Mouse (Mus musculus): Measurements from ENCODE around the gene Kiss1r. TPM values are rescaled to one million over a fixed set of nuclear protein-coding genes. Genes with fewer than 3 reads are reported as not detected.

Gene Kiss1r
- polyA plus RNA-seq, 1 experiment from 2014 or later: 2.2 TPM

DNA sequence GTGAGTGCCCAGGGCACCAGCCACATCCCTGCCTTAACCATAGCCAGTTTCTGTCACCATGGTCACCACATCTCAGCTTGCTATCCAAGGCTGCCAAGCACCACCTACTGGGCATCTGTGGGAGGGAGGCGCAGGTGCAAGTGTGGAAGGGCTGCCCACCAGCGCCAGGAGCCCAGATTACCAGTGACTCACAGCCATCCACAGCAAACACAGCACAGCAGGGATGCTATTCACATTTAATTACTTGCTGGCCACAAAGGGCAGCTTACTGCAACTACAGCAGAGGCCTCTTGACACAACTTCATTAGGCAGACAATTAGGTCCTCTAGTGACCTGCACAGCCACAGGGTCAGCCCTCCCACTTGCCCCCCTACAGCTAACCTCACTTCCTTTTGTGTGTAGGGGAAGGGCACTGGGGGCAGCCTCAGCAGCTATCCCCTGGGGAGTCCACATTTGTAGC, 15.8 kb upstream of the Kiss1r start:
- Histone ChIP-seq H3K9ac (replicated peaks) (no peak overlapping the region; the same call in 1 of the 2 replicates), H3K36me3 (peaks cover 71% of the 10 kb centered on the region), H3K9me3 (no peaks in the 10 kb centered on the region), H3K27ac (peak overlapping the region; percentile 66), H3K4me1 (replicated peaks) (peaks cover 16% of the 10 kb centered on the region), H3K27me3 (peaks cover 15% of the 10 kb centered on the region), H3K4me3 (replicated peaks) (no peak overlapping the region), H3K4me2 (replicated peaks) (no peak overlapping the region)
- peak; percentile 76 for ATAC-seq
- WGBS: 16% methylated on average over 2 of the region's 2 CpGs

DNA sequence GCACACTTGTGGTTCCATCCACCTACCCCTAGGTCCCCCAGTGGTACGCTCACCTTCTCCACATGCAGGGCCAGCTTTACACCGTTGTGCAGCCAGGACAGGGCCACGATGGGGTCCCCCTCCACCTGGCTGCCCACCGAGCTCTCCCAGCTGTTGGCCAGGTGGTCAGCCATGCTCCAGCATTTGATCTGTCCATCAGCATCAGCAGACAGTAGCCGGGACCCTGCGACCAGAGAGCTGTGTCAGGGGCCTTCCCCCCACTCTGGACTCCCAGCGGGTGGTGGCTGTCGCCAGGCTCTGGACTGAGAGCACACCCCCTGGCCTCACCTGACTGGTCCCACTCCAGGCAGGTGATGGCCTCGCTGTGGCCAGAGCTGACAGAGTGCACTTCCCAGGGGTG, 10.1 kb upstream of the Kiss1r start:
- 95% methylated on average over 9 of the region's 9 CpGs for WGBS
- no peak for ATAC-seq
- Histone ChIP-seq H3K27me3 (peaks cover 8% of the 10 kb centered on the region; the same call in 1 of the 2 replicates), H3K36me3 (peaks cover 63% of the 10 kb centered on the region), H3K4me2 (replicated peaks) (no peak overlapping the region), H3K27ac (no peak overlapping the region), H3K9ac (replicated peaks) (no peak overlapping the region), H3K9me3 (no peaks in the 10 kb centered on the region), H3K4me3 (replicated peaks) (no peak overlapping the region), H3K4me1 (replicated peaks) (peaks cover 20% of the 10 kb centered on the region)

DNA sequence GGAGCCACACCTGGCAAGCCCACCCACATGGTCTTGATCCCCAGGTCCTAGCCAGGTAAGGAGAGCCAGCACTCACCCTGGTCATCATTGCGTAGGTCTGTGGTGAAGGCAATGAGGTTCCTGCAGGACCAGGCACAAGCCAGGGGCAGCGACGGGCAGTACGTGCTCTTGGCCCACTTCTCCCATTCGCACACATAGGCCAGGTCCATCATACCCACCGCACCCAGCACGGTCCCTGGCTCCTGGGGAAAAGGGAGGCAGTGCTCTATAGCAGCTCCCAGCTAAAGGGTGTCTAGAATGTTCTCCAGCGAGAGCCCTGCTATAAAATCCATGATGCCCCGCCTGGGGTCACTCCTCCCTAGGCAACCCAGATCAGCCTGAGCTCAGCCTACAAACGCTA, 9.4 kb upstream of the Kiss1r start:
- Histone ChIP-seq H3K36me3 (peaks cover 66% of the 10 kb centered on the region), H3K27ac (no peak overlapping the region), H3K9ac (replicated peaks) (no peak overlapping the region), H3K4me1 (replicated peaks) (peaks cover 18% of the 10 kb centered on the region), H3K9me3 (no peaks in the 10 kb centered on the region), H3K4me3 (replicated peaks) (peak overlapping the region; percentile 58; the same call in 1 of the 2 replicates), H3K4me2 (replicated peaks) (0 out of 2 replicates have a peak overlapping the region, but pooled peaks have one; percentile 45), H3K27me3 (peaks cover 8% of the 10 kb centered on the region; the same call in 1 of the 2 replicates)
- no peak for ATAC-seq
- 92% methylated on average over 10 of the region's 10 CpGs for WGBS

DNA sequence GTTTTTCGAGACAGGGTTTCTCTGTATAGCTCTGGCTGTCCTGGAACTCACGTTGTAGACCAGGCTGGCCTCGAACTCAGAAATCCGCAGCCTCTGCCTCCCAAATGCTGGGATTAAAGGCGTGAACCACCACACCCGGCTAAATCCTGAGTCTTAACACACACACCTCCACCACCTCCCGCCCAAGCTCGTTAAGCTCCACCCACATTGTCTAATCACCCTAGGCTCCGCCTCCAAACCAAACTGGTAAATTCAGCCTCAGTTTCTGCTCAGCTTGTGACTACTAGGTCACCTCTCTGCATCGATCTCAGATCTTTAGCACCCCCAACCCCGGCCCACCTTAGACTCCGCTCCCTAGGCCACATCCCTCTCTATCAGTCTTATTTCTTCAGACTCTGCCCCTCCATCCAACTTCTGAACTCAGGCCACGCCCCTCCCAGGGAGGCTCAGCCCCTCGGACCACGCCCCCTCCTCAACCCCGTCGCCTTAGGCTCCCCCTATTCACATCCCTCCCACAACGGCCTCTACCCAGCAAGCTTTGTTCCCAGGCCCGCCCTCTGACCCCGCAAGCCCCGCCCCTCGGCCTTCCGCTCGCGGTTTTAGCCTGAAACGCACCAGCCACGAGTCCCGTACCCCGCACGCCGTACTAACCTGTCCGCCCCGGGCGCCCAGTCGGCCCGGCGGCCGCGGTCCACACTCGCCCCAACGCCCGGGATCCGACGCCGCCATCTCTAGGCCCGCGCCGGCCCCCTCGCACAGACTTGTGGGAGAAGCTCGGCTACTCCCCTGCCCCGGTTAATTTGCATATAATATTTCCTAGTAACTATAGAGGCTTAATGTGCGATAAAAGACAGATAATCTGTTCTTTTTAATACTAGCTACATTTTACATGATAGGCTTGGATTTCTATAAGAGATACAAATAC, 8.3 kb upstream of the Kiss1r start, which contains the start of gene Med16:
Gene Med16, minus strand, starts transcription at position 757 of the 925 bp plus-strand sequence.
- Histone ChIP-seq H3K27ac (peak within 1 kb of the TSS; percentile 97), H3K4me1 (replicated peaks) (peaks cover 18% of the 10 kb centered on the region), H3K4me2 (replicated peaks) (peak within 1 kb of the TSS; percentile 47), H3K27me3 (no peaks in the 10 kb centered on the region), H3K36me3 (peaks cover 56% of the 10 kb centered on the region), H3K9me3 (no peaks in the 10 kb centered on the region), H3K9ac (replicated peaks) (peak within 1 kb of the TSS; percentile 82), H3K4me3 (replicated peaks) (peak within 1 kb of the TSS; percentile 58)
- peak; percentile 90 for ATAC-seq
- 1% methylated on average over 52 of the region's 52 CpGs for WGBS

DNA sequence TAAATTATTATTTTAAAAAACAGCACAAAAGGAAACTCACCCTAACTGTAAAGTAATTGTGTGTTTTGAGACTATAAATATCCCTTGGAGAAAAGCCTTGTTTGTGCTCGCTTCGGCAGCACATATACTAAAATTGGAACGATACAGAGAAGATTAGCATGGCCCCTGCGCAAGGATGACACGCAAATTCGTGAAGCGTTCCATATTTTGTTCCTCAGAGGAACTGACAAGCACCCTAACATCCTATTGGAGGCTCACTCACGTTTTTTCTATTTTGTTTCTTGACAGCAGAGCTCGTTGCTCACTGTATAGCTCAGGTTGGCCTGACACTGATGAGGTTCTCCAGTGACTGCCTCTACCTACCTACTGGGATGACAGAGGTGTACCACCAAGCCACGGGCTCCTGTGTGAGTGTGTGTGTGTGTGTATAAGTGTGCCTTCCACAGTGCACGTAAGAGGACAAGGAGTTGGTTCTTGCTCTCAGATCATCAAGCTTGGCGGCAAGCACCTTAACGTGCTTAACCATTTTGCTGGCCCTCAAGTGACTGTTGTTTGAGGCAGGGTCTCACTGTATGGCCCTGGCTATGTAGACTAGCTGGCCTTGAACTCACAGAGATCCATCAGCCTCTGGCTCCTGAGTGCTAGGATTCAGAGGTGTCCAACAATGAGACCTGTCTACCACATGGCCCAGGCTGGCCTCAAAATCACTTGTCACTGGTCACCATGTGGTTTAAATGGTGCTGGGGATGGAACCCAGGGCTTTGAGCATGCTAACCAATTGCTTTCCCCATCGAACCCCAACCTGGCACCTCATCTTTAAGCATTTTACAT, 7.5 kb upstream of the Kiss1r start:
- H3K27me3 ChIP-seq: no peaks in the 10 kb centered on the region
- no peaks in the 10 kb centered on the region for H3K9me3 ChIP-seq
- H3K4me1 ChIP-seq (replicated peaks): peaks cover 25% of the 10 kb centered on the region
- peak overlapping the region; percentile 88 for H3K27ac ChIP-seq
- H3K4me2 ChIP-seq (replicated peaks): peak overlapping the region; percentile 47
- H3K4me3 ChIP-seq (replicated peaks): peak overlapping the region; percentile 58
- WGBS: 23% methylated on average over 14 of the region's 14 CpGs
- H3K36me3 ChIP-seq: peaks cover 48% of the 10 kb centered on the region
- peak overlapping the region; percentile 59 for H3K9ac ChIP-seq (replicated peaks)
- ATAC-seq: peak; percentile 48

DNA sequence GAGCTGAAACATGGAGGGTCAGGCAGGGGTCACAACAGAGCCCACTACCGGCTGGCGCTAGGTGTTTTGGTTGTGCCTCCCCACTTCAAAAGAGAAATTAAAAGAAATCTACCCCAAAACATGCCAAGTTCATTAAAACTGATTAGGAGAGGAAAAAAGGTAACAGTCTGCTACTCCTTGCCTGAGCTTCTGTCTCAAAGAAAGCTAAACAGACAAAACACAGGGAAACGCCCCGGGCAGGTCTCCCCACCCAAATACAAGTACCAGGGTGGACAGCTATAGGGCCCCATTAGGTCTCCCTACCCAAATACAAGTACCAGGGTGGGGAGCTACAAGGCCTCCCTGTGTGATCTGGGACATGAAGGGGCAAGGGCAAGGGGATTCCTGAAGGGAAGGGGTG, 6.2 kb upstream of the Kiss1r start, which contains the start of gene Gm26602:
Gene Gm26602, plus strand, starts transcription at position 301 of the 400 bp plus-strand sequence.
- peaks cover 36% of the 10 kb centered on the region for H3K36me3 ChIP-seq
- H3K9me3 ChIP-seq: no peaks in the 10 kb centered on the region
- 0 out of 2 replicates have a peak within 1 kb of the TSS, but pooled peaks have one; percentile 47 for H3K4me2 ChIP-seq (replicated peaks)
- H3K27me3 ChIP-seq: no peaks in the 10 kb centered on the region
- peak within 1 kb of the TSS; percentile 88 for H3K27ac ChIP-seq
- ATAC-seq: no peak
- no peak within 1 kb of the TSS; the same call in 1 of the 2 replicates for H3K4me3 ChIP-seq (replicated peaks)
- 98% methylated on average over 4 of the region's 4 CpGs for WGBS
- H3K4me1 ChIP-seq (replicated peaks): peaks cover 37% of the 10 kb centered on the region
- H3K9ac ChIP-seq (replicated peaks): peak within 1 kb of the TSS; percentile 59

DNA sequence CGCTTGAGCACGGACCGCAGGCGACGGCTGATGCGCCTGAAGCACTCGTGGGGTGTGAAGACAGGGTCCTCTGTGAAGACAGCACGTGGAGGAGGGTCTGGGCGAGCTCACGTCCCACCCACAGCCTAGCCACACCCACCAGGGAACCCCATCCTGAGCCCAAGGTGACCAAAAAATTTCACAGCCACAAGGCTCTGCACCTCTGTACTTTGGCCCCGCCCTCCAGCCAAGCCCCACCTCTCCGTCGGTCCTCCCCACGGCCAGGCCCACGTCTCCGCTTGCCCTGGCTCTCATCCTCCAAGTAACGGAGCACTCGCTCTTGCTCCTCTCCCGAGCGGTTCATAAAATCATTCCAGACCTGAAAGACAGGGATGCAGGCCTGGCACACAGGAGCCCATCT, 4.4 kb upstream of the Kiss1r start:
- Histone ChIP-seq H3K27ac (no peak overlapping the region), H3K9me3 (no peaks in the 10 kb centered on the region), H3K4me2 (replicated peaks) (no peak overlapping the region), H3K4me1 (replicated peaks) (peaks cover 45% of the 10 kb centered on the region), H3K9ac (replicated peaks) (no peak overlapping the region), H3K27me3 (peaks cover 2% of the 10 kb centered on the region), H3K36me3 (peaks cover 21% of the 10 kb centered on the region), H3K4me3 (replicated peaks) (no peak overlapping the region)
- ATAC-seq: no peak
- WGBS: 69% methylated on average over 20 of the region's 20 CpGs

DNA sequence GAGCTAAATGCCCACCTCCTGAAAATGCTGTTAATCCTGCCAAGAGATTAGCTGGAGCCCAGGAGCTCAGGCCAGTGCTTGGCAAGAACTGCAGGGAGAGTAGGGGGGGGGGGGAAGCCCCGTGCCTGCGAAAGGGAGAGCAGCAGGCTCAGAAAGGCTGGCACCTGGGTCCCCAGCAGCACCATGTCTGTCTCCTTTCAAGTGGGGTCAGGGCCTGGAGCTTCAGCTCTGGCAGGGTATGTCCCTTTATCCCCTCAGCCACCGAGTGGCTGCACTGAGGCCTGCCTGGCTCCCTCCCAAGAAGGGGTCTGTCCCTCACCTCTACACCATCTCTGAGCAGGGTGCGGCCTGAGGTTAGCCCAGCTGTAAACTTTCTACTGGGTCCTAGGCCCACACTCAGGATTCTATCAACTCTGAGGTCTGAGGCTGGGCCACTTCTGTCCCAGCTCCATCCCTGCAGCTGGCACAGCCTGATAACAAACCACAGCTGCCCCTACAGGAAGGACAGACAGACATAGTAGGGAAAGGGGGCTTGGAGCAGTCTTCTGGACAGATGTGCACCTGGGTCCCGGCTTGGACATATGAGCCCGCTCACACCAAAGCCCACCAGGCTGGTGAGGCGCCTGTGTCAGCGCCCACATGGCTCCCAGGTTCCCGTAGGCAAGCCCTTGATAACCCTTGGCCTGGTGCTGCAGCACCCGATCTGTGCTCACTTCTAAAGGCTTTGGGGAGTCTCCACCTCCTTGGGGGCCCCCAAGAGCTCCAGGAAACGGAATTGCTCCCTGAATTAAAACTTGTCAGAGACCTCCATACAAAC, 2.4 kb upstream of the Kiss1r start:
- 68% methylated on average over 10 of the region's 11 CpGs for WGBS
- H3K4me1 ChIP-seq (replicated peaks): peaks cover 50% of the 10 kb centered on the region
- H3K9ac ChIP-seq (replicated peaks): 0 out of 2 replicates have a peak overlapping the region, but pooled peaks have one; percentile 40
- 0 out of 2 replicates have a peak overlapping the region, but pooled peaks have one; percentile 1 for H3K4me2 ChIP-seq (replicated peaks)
- H3K36me3 ChIP-seq: peaks cover 21% of the 10 kb centered on the region
- H3K27me3 ChIP-seq: peaks cover 21% of the 10 kb centered on the region
- no peaks in the 10 kb centered on the region for H3K9me3 ChIP-seq
- H3K4me3 ChIP-seq (replicated peaks): no peak overlapping the region
- no peak for ATAC-seq
- no peak overlapping the region for H3K27ac ChIP-seq

DNA sequence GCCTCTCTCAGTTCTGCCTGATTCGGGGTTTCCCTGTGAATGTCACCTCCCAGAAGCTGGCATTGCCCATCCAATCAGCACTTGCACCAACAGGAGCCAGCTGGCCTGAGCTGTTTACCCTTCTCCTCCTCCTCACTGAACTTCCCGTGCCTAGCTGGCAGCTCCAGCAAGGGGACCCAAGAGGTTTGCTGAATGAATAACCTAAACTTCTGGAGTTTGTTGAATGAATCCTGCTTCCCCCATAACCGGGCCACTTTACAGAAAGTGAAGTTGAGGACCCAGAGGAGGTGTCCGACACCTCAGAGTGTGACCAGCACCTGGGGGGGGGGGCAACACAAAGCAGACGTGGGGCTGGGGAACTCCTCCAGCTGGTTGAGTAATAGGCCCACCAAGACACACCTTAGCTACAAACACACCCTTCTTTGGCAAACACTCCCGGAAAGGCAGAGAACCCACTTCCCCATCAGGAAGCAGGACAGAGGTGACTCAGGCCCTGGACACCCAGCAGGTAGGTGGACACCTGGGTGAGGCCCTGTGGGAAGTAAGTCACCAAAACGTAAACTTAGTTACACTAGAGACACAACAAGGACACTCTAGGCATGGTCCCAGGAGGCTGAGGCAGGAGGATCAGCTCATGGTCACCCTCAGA, 1.7 kb upstream of the Kiss1r start:
- Histone ChIP-seq H3K9me3 (no peaks in the 10 kb centered on the region), H3K36me3 (peaks cover 21% of the 10 kb centered on the region), H3K27me3 (peaks cover 29% of the 10 kb centered on the region), H3K4me3 (replicated peaks) (no peak overlapping the region), H3K27ac (no peak overlapping the region), H3K4me2 (replicated peaks) (peak overlapping the region; percentile 95; the same call in 1 of the 2 replicates), H3K4me1 (replicated peaks) (peaks cover 49% of the 10 kb centered on the region), H3K9ac (replicated peaks) (no peak overlapping the region)
- ATAC-seq: no peak
- WGBS: 81% methylated on average over 7 of the region's 7 CpGs

DNA sequence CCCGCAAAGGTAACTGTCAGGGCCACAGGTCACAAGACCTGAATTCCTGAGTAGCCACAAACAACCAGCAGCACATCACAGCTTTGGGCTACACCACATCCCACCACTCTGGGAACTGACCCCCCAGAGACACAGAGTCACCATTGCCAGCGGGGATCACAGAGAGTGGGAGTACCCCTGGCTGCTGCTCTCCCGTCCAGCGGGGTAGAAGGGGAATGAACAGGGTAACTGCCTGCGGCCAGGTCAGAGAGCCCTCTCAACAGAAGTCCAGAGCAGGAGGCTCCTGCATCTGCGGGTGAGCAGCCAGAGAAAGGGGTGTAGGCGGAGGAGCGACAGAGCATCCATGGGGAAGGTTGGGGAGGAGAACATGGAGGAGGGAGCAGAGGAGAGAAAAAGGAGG, 690 bp upstream of the Kiss1r start:
- peaks cover 39% of the 10 kb centered on the region for H3K27me3 ChIP-seq
- no peak for ATAC-seq
- peak overlapping the region; percentile 87 for H3K9ac ChIP-seq (replicated peaks)
- peak overlapping the region; percentile 67 for H3K4me3 ChIP-seq (replicated peaks)
- peaks cover 13% of the 10 kb centered on the region for H3K36me3 ChIP-seq
- peak overlapping the region; percentile 95 for H3K4me2 ChIP-seq (replicated peaks)
- WGBS: 10% methylated on average over 8 of the region's 8 CpGs
- no peaks in the 10 kb centered on the region for H3K9me3 ChIP-seq
- H3K4me1 ChIP-seq (replicated peaks): peaks cover 59% of the 10 kb centered on the region
- peak overlapping the region; percentile 72; the same call in 1 of the 2 replicates for H3K27ac ChIP-seq
